Mouse (Mus musculus) limb, embryonic 14.5 days (tissue): Measurements from ENCODE around the gene Gm21976. TPM values are rescaled to one million over a fixed set of nuclear protein-coding genes. Genes with fewer than 3 reads are reported as not detected.

Source experiments
- ATAC-seq: fragments of 200-750 bp; cut with Nextera tagmentation; 2 replicates; pipeline ENCODE4 v1.8.0; 2017; ENCODE audit warnings: low read depth, moderate number of reproducible peaks, moderate TSS enrichment; ENCODE audit not compliant: low FRiP score
- DNase-seq: peaks from one replicate; pipeline ENCODE4 v3.0.0-alpha.2; 2015; ENCODE audit warnings: low spot score
- H3K27ac ChIP-seq: fragments of 300-500 bp; sonication (generic); replicated peaks from 2 replicates; pipeline ENCODE4 v1.5.1; 2014; ENCODE audit warnings: low read depth, mild to moderate bottlenecking, low read length, moderate library complexity, mixed read lengths
- H3K27me3 ChIP-seq: fragments of 300-500 bp; sonication (generic); 2 replicates; pipeline ENCODE4 v1.6.1; 2014; ENCODE audit warnings: low read length, mixed read lengths; ENCODE audit not compliant: control insufficient read depth, insufficient read depth
- H3K36me3 ChIP-seq: fragments of 300-500 bp; sonication (generic); 2 replicates; pipeline ENCODE4 v1.6.1; 2014; ENCODE audit warnings: mild to moderate bottlenecking, low read length, moderate library complexity, mixed read lengths; ENCODE audit not compliant: control insufficient read depth, insufficient read depth
- H3K4me1 ChIP-seq: fragments of 300-500 bp; sonication (generic); 2 replicates; pipeline ENCODE4 v1.6.1; 2014; ENCODE audit warnings: antibody characterized with exemption, low read length, mixed read lengths; ENCODE audit not compliant: control insufficient read depth, insufficient read depth
- H3K4me2 ChIP-seq: fragments of 300-500 bp; sonication (generic); replicated peaks from 2 replicates; pipeline ENCODE4 v1.6.1; 2014; ENCODE audit warnings: low read depth, mild to moderate bottlenecking, low read length, moderate library complexity; ENCODE audit not compliant: severe bottlenecking
- H3K4me3 ChIP-seq: fragments of 300-500 bp; sonication (generic); replicated peaks from 2 replicates; pipeline ENCODE4 v1.5.1; 2014; ENCODE audit warnings: low read length
- H3K9ac ChIP-seq: fragments of 300-500 bp; sonication (generic); 2 replicates; pipeline ENCODE4 v1.6.1; 2014; ENCODE audit warnings: mild to moderate bottlenecking, low read depth, low read length, moderate library complexity; ENCODE audit not compliant: severe bottlenecking
- H3K9me3 ChIP-seq: fragments of 300-500 bp; sonication (generic); 2 replicates; pipeline ENCODE4 v1.6.1; 2016; ENCODE audit warnings: low read length; ENCODE audit not compliant: control insufficient read depth
- POLR2A ChIP-seq: fragments of 200-500 bp; IDR thresholded peaks from 2 replicates; pipeline ENCODE4 v1.8.0; 2012; ENCODE audit warnings: inconsistent platforms, mild to moderate bottlenecking, moderate library complexity, borderline replicate concordance; ENCODE audit not compliant: insufficient read depth, insufficient read length; ENCODE audit errors: extremely low read depth
- WGBS: fragments of 180-500 bp; shearing (Covaris S2); extraction: QIAGEN DNeasy Blood & Tissue Kit; methylation state at CpG from one replicate; pipeline ENCODE4 v1.1.7; 2014; 5-methylcytosine and 5-hydroxymethylcytosine counted together
- polyA plus RNA-seq, 2 experiments: library from polyadenylated mRNA; depleted of rRNA in 1 of 2; stranded (reverse) in 1 of 2; unstranded in 1 of 2; fragments of >200 nt; fragmentation: Nextera tagmentation in 1 of 2; extraction: Ambion mirVana in 1 of 2; gene quantifications; 2 replicates each; pipeline versions ENCODE4 v1.2.1 to v1.2.3; 2012 to 2014

The Gm21976 gene
- polyA plus RNA-seq, 2 experiments, result not detected

DNA sequence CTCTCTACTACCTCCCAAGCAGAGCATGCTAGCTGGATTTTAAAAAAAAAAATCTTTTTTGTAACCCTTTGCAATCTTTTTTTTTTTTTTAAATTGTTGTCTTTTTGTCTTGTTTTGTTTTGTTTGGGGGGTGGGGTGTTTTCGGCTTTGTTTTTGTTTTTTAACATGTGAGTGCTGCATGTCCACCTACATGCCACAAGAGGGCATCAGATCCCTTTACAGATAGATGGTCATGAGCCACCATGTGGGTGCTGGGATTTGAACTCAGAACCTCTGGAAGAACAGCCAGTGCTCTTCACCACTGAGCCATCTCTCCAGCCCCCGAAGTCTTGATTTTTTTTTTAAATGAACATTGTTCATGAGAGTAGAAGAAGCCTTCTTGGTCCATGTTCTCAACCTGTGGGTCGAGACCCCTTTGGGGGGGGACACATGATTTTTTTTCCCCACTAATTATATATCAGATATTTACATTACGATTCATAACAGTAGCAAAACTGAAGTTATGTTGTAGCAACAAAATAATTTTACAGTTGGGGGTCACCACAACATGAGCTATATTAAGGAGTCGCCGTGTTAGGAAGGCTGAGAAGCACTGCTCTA is 18.3 kb downstream of the Gm21976 start:
- H3K9ac ChIP-seq, result no peak overlapping the region
- no peak for TF ChIP-seq POLR2A
- WGBS, result 87% methylated on average over 6 of the region's 6 CpGs
- H3K27me3 ChIP-seq, result no peaks in the 10 kb centered on the region
- no peaks in the 10 kb centered on the region for H3K4me1 ChIP-seq
- H3K27ac ChIP-seq, result no peak overlapping the region
- ATAC-seq (no peak), DNase-seq (no peak)
- H3K4me2 ChIP-seq, result no peak overlapping the region
- H3K4me3 ChIP-seq, result no peak overlapping the region
- H3K36me3 ChIP-seq, result no peaks in the 10 kb centered on the region
- H3K9me3 ChIP-seq, result no peaks in the 10 kb centered on the region

DNA sequence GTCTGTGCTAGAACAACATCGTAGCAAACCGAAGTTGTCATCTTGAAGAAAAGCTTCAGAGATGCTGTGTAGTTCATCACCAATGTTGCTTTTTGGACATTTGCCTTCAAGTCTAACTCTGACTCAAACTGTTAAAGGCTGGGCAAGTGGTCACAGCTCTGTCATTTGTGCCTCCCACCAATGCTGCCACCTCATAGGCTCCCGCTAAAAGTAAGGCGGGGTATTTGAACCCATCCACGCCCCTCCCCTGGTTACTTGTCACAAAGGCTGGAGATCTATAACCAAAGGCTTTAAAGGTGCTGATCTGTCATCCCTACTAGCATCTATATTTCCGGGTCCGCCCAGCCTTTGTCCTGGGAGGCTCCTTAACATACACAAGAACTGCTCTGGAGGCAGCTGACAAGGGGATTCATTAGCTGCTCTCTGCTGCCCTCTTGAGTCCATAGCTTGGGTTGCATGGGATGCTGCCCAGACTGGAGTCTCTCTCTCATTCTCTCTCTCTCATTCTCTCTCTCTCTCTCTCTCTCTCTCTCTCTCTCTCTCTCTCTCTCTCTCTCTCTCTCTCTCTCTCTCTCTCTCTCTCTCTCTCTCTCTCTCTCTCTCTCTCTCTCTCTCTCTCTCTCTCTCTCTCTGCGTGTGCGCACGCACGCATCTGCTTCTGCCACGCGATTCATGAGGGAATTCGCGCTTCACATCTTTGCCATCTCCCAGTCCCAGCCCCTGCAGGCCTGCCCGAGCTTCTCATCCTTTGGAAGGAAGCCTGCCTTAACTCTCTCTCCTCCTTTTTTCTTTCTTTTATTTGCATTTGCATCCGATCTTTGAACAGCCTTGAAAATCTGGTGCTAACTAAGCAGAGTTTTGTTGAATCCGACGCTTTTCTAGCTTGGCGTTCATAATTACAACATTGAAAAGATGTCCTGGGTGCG is 19.4 kb downstream of the Gm21976 start:
- Histone ChIP-seq H3K27ac (no peak overlapping the region), H3K4me2 (peak overlapping the region; percentile 35; the same call in 1 of the 2 replicates), H3K36me3 (no peaks in the 10 kb centered on the region), H3K4me3 (no peak overlapping the region), H3K9ac (no peak overlapping the region), H3K4me1 (no peaks in the 10 kb centered on the region), H3K27me3 (no peaks in the 10 kb centered on the region), H3K9me3 (no peaks in the 10 kb centered on the region)
- TF ChIP-seq POLR2A, result no peak
- WGBS, result 48% methylated on average over 21 of the region's 21 CpGs
- DNase-seq (peak; percentile 94), ATAC-seq (peak; percentile 85; the same call in 1 of the 2 replicates)

DNA sequence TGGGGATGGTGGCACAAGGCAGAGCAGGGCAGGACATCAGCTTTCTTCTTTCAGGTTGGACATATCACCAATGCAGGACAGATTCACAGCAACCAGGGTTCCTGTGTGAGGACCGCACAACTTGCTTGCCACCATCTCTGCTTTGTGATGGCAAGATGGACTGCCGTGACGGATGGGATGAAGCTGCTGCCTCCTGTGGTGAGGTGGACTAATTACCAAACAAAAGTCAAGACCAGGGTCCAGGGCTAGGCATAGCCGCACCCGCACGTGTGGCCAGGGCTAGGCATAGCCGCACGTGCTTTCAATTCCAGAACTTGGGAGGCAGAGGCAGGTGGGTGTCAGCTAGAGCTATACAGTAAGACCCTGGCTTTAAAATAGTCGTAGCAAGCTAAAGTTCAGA is 25.6 kb downstream of the Gm21976 start:
- H3K27ac ChIP-seq, result no peak overlapping the region
- no peak overlapping the region for H3K9ac ChIP-seq
- no peak overlapping the region for H3K4me3 ChIP-seq
- ATAC-seq, result no peak
- peaks cover 27% of the 10 kb centered on the region for H3K36me3 ChIP-seq
- no peak overlapping the region for H3K4me2 ChIP-seq
- no peaks in the 10 kb centered on the region for H3K9me3 ChIP-seq
- TF ChIP-seq POLR2A, result no peak
- H3K4me1 ChIP-seq, result no peaks in the 10 kb centered on the region
- WGBS, result 90% methylated on average over 9 of the region's 9 CpGs
- no peak for DNase-seq
- no peaks in the 10 kb centered on the region for H3K27me3 ChIP-seq

DNA sequence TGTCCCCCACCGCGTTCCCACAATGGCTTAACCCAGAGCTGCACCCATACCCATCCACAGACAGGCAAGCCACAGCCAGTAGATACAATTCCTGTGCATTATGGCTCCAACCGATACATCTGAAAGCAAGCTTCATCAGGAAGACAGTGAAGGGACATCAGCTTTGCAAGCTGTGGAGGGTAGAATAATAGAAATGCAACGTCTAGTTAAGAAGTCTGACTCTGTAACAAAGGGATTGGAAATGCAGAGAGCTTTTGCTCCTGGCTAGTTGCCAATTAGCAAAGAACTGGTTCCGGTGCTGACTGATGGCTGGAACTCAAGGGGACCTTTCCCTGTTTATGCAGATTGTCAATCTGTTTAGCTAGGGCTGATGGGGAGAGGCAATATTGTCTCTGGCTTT is 26.7 kb downstream of the Gm21976 start:
- WGBS, result 51% methylated on average over 5 of the region's 5 CpGs
- Histone ChIP-seq H3K36me3 (peaks cover 38% of the 10 kb centered on the region), H3K27me3 (no peaks in the 10 kb centered on the region), H3K4me2 (no peak overlapping the region), H3K9ac (no peak overlapping the region), H3K9me3 (no peaks in the 10 kb centered on the region), H3K4me3 (no peak overlapping the region), H3K27ac (no peak overlapping the region), H3K4me1 (no peaks in the 10 kb centered on the region)
- DNase-seq (no peak), ATAC-seq (no peak)
- TF ChIP-seq POLR2A, result no peak

DNA sequence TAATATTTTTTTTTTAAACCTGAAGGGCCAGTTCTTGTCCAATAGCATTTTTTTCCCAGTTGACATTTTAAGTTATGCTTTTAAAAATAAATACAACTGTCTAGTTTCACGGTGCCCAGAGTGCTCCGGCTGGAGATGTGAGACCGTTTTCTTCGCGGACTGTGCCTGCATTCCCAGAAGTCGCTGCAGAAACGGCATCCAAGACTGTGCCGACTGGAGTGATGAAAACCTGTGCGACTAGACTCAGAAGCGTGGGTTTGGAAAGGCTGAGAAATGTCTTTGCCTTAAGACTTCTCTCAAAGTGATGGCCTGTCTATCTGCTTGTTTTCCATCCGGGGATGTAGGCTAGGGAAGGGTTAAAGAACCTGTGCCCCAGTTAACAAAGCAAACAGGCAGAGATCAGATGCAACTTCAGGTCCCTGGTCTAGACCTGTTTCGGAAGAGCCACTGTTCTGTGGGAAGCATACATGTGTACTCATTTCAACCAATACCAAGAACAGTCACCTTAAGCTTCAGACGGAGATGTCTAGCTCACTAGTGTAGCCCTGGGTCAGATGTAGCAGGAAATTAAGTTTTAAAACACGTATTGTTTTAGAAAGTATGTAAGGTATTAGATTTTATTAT is 27.3 kb downstream of the Gm21976 start:
- Histone ChIP-seq H3K9me3 (no peaks in the 10 kb centered on the region), H3K9ac (no peak overlapping the region), H3K36me3 (peaks cover 44% of the 10 kb centered on the region), H3K4me1 (no peaks in the 10 kb centered on the region; the same call in 1 of the 2 replicates), H3K4me2 (no peak overlapping the region), H3K4me3 (no peak overlapping the region), H3K27me3 (no peaks in the 10 kb centered on the region), H3K27ac (no peak overlapping the region)
- DNase-seq, result no peak
- 46% methylated on average over 14 of the region's 14 CpGs for WGBS
- TF ChIP-seq POLR2A, result no peak
- ATAC-seq, result no peak
